Mouse (Mus musculus) Muller cell, postnatal 12 days (primary cell): Measurements from ENCODE around the gene Galntl5.
A peak's percentile ranks its signal among the peaks of the same experiment; 100 is the strongest.
"Not testable (repeated sequence)": the region's sequence is repeated elsewhere in the genome, so short reads cannot be mapped to it uniquely, and the experiment has no call there.

ENCODE experiments used
- DNase-seq: peaks from one replicate; pipeline ENCODE4 v3.0.0-alpha.2; 2015; ENCODE audit errors: inconsistent ontology term

Gene Galntl5

GRCm38 (mm10) chr5:25181004-25181531 lies at the start of gene Galntl5:
Galntl5 (plus strand) TSS chr5:25181460.
- DNase-seq, result no peak

- DNase-seq, result no peak
Observed at GRCm38 (mm10) chr5:25146705-25147104, 34.6 kb upstream of the Galntl5 start.

- no peak for DNase-seq
Observed at GRCm38 (mm10) chr5:25149331-25149965, 31.8 kb upstream of the Galntl5 start.

- no peak for DNase-seq
Observed at GRCm38 (mm10) chr5:25153491-25153890, 27.8 kb upstream of the Galntl5 start.

- no peak for DNase-seq
Observed at GRCm38 (mm10) chr5:25153996-25154395, 27.3 kb upstream of the Galntl5 start.

- no peak for DNase-seq
Observed at GRCm38 (mm10) chr5:25154823-25155222, 26.4 kb upstream of the Galntl5 start.

- no peak for DNase-seq
Observed at GRCm38 (mm10) chr5:25155351-25155750, 25.9 kb upstream of the Galntl5 start.

- no peak for DNase-seq
Observed at GRCm38 (mm10) chr5:25157136-25157535, 24.1 kb upstream of the Galntl5 start.

- DNase-seq, result peak; percentile 4
Observed at GRCm38 (mm10) chr5:25160515-25160914, 20.7 kb upstream of the Galntl5 start.

- DNase-seq, result no peak
Observed at GRCm38 (mm10) chr5:25162981-25163380, 18.3 kb upstream of the Galntl5 start.

GRCm38 (mm10) chr5:25163938-25164337 lies 17.3 kb upstream of the Galntl5 start:
- DNase-seq, result no peak

- no peak for DNase-seq
Observed at GRCm38 (mm10) chr5:25164341-25164740, 16.9 kb upstream of the Galntl5 start.

- peak; percentile 32 for DNase-seq
Observed at GRCm38 (mm10) chr5:25165102-25165788, 16.0 kb upstream of the Galntl5 start.

GRCm38 (mm10) chr5:25165789-25166135 lies 15.5 kb upstream of the Galntl5 start:
- no peak for DNase-seq

- no peak for DNase-seq
Observed at GRCm38 (mm10) chr5:25166665-25167064, 14.6 kb upstream of the Galntl5 start.

GRCm38 (mm10) chr5:25177937-25178336 lies 3.3 kb upstream of the Galntl5 start:
- DNase-seq, result not testable (repeated sequence)

GRCm38 (mm10) chr5:25178543-25178942 lies 2.7 kb upstream of the Galntl5 start:
- DNase-seq, result not testable (repeated sequence)

- no peak for DNase-seq
Observed at GRCm38 (mm10) chr5:25179284-25179683, 2.0 kb upstream of the Galntl5 start.

- DNase-seq, result no peak
Observed at GRCm38 (mm10) chr5:25179936-25180488, 1.2 kb upstream of the Galntl5 start.

GRCm38 (mm10) chr5:25183595-25183994 lies 2.3 kb downstream of the Galntl5 start:
- DNase-seq, result no peak

GRCm38 (mm10) chr5:25184594-25184993 lies 3.3 kb downstream of the Galntl5 start:
- DNase-seq, result peak; percentile 58

- DNase-seq, result peak; percentile 31
Observed at GRCm38 (mm10) chr5:25187727-25188126, 6.5 kb downstream of the Galntl5 start.

- DNase-seq, result no peak
Observed at GRCm38 (mm10) chr5:25188802-25189201, 7.5 kb downstream of the Galntl5 start.
